ENCODE assay signal across 22 mouse cellular contexts in the genomic region with DNA sequence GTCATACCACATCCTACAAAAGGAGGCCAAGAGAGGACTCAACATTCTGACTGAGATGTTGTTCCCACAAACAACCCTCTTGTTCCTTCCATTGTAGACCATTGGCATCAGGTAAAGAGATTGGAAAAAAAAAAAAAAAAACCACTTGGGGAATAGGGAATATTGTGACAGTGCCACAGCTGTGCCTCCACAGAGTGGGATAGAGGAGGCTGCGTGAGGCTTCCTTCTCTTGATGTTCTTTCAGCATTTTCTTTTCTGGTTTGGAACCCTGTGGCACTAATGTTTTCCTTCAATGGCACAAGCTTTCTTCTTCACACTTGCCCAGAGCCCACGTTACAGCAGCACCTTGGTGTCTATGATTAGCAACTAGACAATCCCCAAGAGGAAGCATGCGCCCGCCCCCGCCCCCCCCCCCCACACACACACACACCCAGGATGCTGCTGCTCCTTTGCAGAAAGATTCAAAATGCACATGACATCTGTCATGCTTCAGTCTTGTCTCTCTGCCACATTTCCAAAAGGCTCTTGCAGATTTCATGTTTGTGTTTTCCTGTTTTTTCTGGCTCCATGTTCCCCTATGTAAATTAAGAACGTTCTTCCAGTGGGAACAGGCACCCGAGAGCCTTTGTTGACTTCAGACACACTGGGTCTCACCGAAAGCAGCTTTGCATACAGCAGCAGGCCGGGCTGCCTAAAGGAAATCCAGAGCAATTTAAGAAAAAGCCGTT.
DNase-seq lines count a peak whose midpoint lies in the region; ATAC-seq and TF ChIP-seq lines count a peak whose summit lies in the region.
"Had no signal": no experiment of that assay in that cellular context is flagged by ENCODE, and none has a peak within 500 bp of the region (broad histone marks: within the 10 kb centered on the region; RNA-seq: fewer than 3 reads in every experiment).

No protein-coding gene starts in this region.

- no peaks in the 10 kb centered on the region for H3K9me3 ChIP-seq in embryonic facial prominence, embryonic 14.5 days (ENCODE audit: control insufficient read depth, low read length)
- H3K9me3 ChIP-seq in embryonic facial prominence, embryonic 10.5 days: no peaks in the 10 kb centered on the region
- no peaks in the 10 kb centered on the region for H3K9me3 ChIP-seq in lung, embryonic 14.5 days (ENCODE audit: low read depth, low read length)
- no peaks in the 10 kb centered on the region for H3K9me3 ChIP-seq in forebrain, postnatal 0 days (ENCODE audit: low read length)
- H3K9me3 ChIP-seq: limb, embryonic 15.5 days; megakaryocyte, embryonic 14.5 days had no signal

- H3K36me3 ChIP-seq in embryonic facial prominence, embryonic 14.5 days (ENCODE audit: control insufficient read depth, insufficient read depth, low read length): no peaks in the 10 kb centered on the region
- no peaks in the 10 kb centered on the region for H3K36me3 ChIP-seq in embryonic facial prominence, embryonic 10.5 days (replicated peaks)
- H3K36me3 ChIP-seq in lung, embryonic 14.5 days (ENCODE audit: insufficient read depth): no peaks in the 10 kb centered on the region
- H3K36me3 ChIP-seq in forebrain, postnatal 0 days (ENCODE audit: insufficient read depth): no peaks in the 10 kb centered on the region
- H3K36me3 ChIP-seq: limb, embryonic 15.5 days had no signal

- no peak for TF ChIP-seq CTCF in lung, embryonic 14.5 days (IDR thresholded peaks at IDR 0.05; ENCODE audit: low read depth)
- TF ChIP-seq CTCF in forebrain, postnatal 0 days (IDR thresholded peaks at IDR 0.05; ENCODE audit: low read depth): no peak
- no peak for TF ChIP-seq CTCF in lung, adult 2 months (IDR thresholded peaks at IDR 0.05; ENCODE audit: insufficient read depth, low read length)

- H3K4me1 ChIP-seq in embryonic facial prominence, embryonic 14.5 days (ENCODE audit: control insufficient read depth, insufficient read depth, low read length): no peaks in the 10 kb centered on the region
- H3K4me1 ChIP-seq in embryonic facial prominence, embryonic 10.5 days: no peaks in the 10 kb centered on the region
- no peaks in the 10 kb centered on the region for H3K4me1 ChIP-seq in lung, embryonic 14.5 days (ENCODE audit: insufficient read depth)
- no peaks in the 10 kb centered on the region for H3K4me1 ChIP-seq in forebrain, postnatal 0 days (ENCODE audit: insufficient read depth)
- H3K4me1 ChIP-seq in lung, adult 2 months (ENCODE audit: control insufficient read depth, insufficient read depth, low read length): no peaks in the 10 kb centered on the region
- H3K4me1 ChIP-seq: limb, embryonic 15.5 days had no signal

- no peak overlapping the region for H3K4me2 ChIP-seq in embryonic facial prominence, embryonic 14.5 days (ENCODE audit: low read depth, low read length)
- H3K4me2 ChIP-seq in lung, embryonic 14.5 days: no peak overlapping the region
- H3K4me2 ChIP-seq in forebrain, postnatal 0 days (ENCODE audit: low read depth): no peak overlapping the region
- H3K4me2 ChIP-seq: limb, embryonic 15.5 days had no signal

- DNase-seq in embryonic facial prominence, embryonic 14.5 days (ENCODE audit: low spot score): no peak
- DNase-seq in embryonic facial prominence, embryonic 10.5 days (ENCODE audit: low spot score): no peak
- peak; percentile 11 for DNase-seq in lung, embryonic 14.5 days
- DNase-seq in lung, postnatal 25 days (ENCODE audit: low spot score): no peak
- DNase-seq in forebrain, postnatal 0 days: peak; percentile 54
- no peak for DNase-seq in right cerebral cortex, postnatal 36 days (ENCODE audit: low spot score in 2 of 2)
- DNase-seq in lung, adult 2 months: no peak
- DNase-seq: adrenal gland, adult 2 months; cerebellum, adult 11 months; cerebellum, postnatal 25 days; gastrocnemius, postnatal 25 days; heart, adult 2 months; heart, postnatal 36 days; kidney, adult 2 months; kidney, postnatal 14 days; lung, postnatal 14 days; right cerebral cortex, postnatal 14 days; thymus, postnatal 36 days had no signal

- H3K4me3 ChIP-seq in embryonic facial prominence, embryonic 14.5 days (ENCODE audit: low read depth, low read length): no peak overlapping the region
- H3K4me3 ChIP-seq in embryonic facial prominence, embryonic 10.5 days: no peak overlapping the region
- no peak overlapping the region for H3K4me3 ChIP-seq in lung, embryonic 14.5 days (ENCODE audit: low read depth, low read length)
- H3K4me3 ChIP-seq in forebrain, postnatal 0 days (ENCODE audit: low read depth, low read length): no peak overlapping the region
- H3K4me3 ChIP-seq in lung, adult 2 months (replicated peaks; ENCODE audit: extremely low read depth, low read depth, low read length): no peak overlapping the region
- H3K4me3 ChIP-seq: heart, adult 2 months; limb, embryonic 15.5 days; megakaryocyte, embryonic 14.5 days had no signal

- 45% methylated on average over 10 of the region's 10 CpGs for WGBS in embryonic facial prominence, embryonic 14.5 days
- WGBS in embryonic facial prominence, embryonic 10.5 days: 61% methylated on average over 10 of the region's 10 CpGs
- 42% methylated on average over 10 of the region's 10 CpGs for WGBS in lung, embryonic 14.5 days
- WGBS in forebrain, postnatal 0 days: 21% methylated on average over 10 of the region's 10 CpGs
- WGBS in lung, adult 2 months: 57% methylated on average over 10 of the region's 10 CpGs

- no peak overlapping the region for H3K9ac ChIP-seq in embryonic facial prominence, embryonic 14.5 days (ENCODE audit: low read depth, low read length)
- no peak overlapping the region for H3K9ac ChIP-seq in lung, embryonic 14.5 days
- H3K9ac ChIP-seq in forebrain, postnatal 0 days: no peak overlapping the region
- H3K9ac ChIP-seq: limb, embryonic 15.5 days had no signal

- peak overlapping the region; percentile 35; the same call in 1 of the 2 replicates for H3K27ac ChIP-seq in embryonic facial prominence, embryonic 14.5 days (replicated peaks; ENCODE audit: low read depth, low read length)
- H3K27ac ChIP-seq in embryonic facial prominence, embryonic 10.5 days (replicated peaks): no peak overlapping the region
- no peak overlapping the region for H3K27ac ChIP-seq in lung, embryonic 14.5 days (ENCODE audit: low read depth)
- no peak overlapping the region for H3K27ac ChIP-seq in forebrain, postnatal 0 days (ENCODE audit: low read depth, low read length)
- H3K27ac ChIP-seq: heart, adult 2 months; limb, embryonic 15.5 days had no signal

- H3K27me3 ChIP-seq in embryonic facial prominence, embryonic 14.5 days (replicated peaks; ENCODE audit: control insufficient read depth, insufficient read depth, low read length): no peaks in the 10 kb centered on the region
- no peaks in the 10 kb centered on the region for H3K27me3 ChIP-seq in embryonic facial prominence, embryonic 10.5 days (replicated peaks; ENCODE audit: low read depth, poor library complexity, severe bottlenecking)
- H3K27me3 ChIP-seq in lung, embryonic 14.5 days (ENCODE audit: insufficient read depth, low read length): no peaks in the 10 kb centered on the region
- no peaks in the 10 kb centered on the region for H3K27me3 ChIP-seq in forebrain, postnatal 0 days (ENCODE audit: insufficient read depth, low read length)
- H3K27me3 ChIP-seq: limb, embryonic 15.5 days had no signal

- ATAC-seq in embryonic facial prominence, embryonic 14.5 days (ENCODE audit: low read depth): no peak
- no peak for ATAC-seq in lung, embryonic 14.5 days (ENCODE audit: insufficient read depth)
- ATAC-seq in forebrain, postnatal 0 days: peak; percentile 53
- no peak for ATAC-seq in activated CD4-positive, CD25-positive, alpha-beta regulatory T cell, adult 4 months
- ATAC-seq: CD4-positive, CD25-positive, alpha-beta regulatory T cell, adult 4 months had no signal

- TF ChIP-seq POLR2A in lung, adult 2 months (IDR thresholded peaks at IDR 0.05; ENCODE audit: borderline replicate concordance, extremely low read depth, low read depth, low read length): no peak

Comparison
In these comparisons a context has a peak if more than half of its experiments do, and no peak if none do; other contexts are left out.
1. DNase-seq: peak in lung, embryonic 14.5 days (single experiment) and forebrain, postnatal 0 days (single experiment); none in embryonic facial prominence, embryonic 14.5 days (single experiment), embryonic facial prominence, embryonic 10.5 days (single experiment), lung, postnatal 25 days (single experiment), right cerebral cortex, postnatal 36 days (0 of 2) and lung, adult 2 months (single experiment).